In the genomic region with DNA sequence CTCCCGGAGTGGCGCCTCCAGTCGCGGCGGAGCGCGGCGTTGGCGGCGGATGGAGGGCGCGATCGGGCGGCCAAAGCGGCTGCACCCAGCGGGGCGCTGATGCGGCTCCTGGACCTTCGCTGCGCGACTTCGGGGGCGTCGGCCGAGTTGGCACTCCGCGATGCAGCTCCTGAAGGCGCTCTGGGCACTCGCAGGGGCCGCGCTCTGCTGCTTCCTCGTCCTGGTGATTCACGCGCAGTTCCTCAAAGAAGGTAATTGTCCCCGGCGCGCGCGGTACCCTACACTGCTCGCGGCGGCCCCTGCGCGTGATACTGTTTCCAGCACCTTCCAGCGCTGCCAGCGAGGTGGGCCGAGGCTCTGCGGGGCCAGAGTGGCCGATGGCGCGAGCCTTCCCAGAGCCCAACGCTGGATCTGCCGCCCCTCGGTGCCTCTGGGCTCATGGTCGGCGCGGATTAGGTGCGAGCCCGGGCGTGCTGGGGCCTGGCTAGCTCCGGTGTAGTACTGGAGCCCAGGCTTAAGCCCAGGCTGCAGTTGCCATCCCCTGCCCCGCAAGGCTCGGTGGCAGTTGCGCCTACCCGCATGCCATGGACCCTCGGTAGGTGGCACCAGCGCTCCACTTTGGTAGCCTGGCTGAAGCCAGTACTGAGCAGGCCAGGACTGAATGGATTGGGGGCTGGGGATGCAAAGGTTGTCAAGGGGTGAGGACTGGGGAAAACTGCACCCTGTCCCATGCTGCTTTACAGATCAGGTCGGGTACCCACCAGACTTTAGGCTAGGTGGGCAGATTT, we compare ENCODE assay signal across 8 mouse cellular contexts.
DNase-seq lines count a peak whose midpoint lies in the region; ATAC-seq and TF ChIP-seq lines count a peak whose summit lies in the region.

No protein-coding gene starts in this region.

- TF ChIP-seq CTCF in cortical plate, adult 2 months (IDR thresholded peaks at IDR 0.05; ENCODE audit: extremely low read depth, insufficient read depth, low read length): peak; percentile 92
- TF ChIP-seq CTCF in lung, postnatal 0 days (IDR thresholded peaks at IDR 0.05): peak; percentile 93

- WGBS in hindbrain, embryonic 15.5 days: under 1% methylated on average over 63 of the region's 68 CpGs
- WGBS in lung, postnatal 0 days: under 1% methylated on average over 59 of the region's 68 CpGs

- no peak for TF ChIP-seq EP300 in lung, postnatal 0 days (IDR thresholded peaks at IDR 0.05)

- peak; percentile 92 to 97 for DNase-seq in adrenal gland, adult (ENCODE audit: inconsistent age in 2 of 2, low spot score in 1 of 2)
- peak; percentile 53 to 59 for DNase-seq in gastrocnemius, adult 8-10 months (ENCODE audit: low spot score in 2 of 2)
- DNase-seq in layer of hippocampus, postnatal 36 days: peak; percentile 91 to 92
- DNase-seq in lung, postnatal 0 days (ENCODE audit: low spot score): peak; percentile 68
- DNase-seq in retina, postnatal 7 days (ENCODE audit: low read depth, low spot score): peak; percentile 84

- H3K4me2 ChIP-seq in hindbrain, embryonic 15.5 days: peak overlapping the region; percentile 94
- H3K4me2 ChIP-seq in lung, postnatal 0 days (replicated peaks; ENCODE audit: low read depth, low read length): peak overlapping the region; percentile 95

- H3K4me3 ChIP-seq in cortical plate, adult 2 months (ENCODE audit: insufficient read depth, low read length): peak overlapping the region; percentile 48
- peak overlapping the region; percentile 86 for H3K4me3 ChIP-seq in hindbrain, embryonic 15.5 days
- peak overlapping the region; percentile 49 for H3K4me3 ChIP-seq in lung, postnatal 0 days (ENCODE audit: low read depth, low read length)

- peak overlapping the region; percentile 91 for H3K9ac ChIP-seq in hindbrain, embryonic 15.5 days
- H3K9ac ChIP-seq in lung, postnatal 0 days (replicated peaks; ENCODE audit: low read depth): no peak overlapping the region

- H3K36me3 ChIP-seq in hindbrain, embryonic 15.5 days: no peaks in the 10 kb centered on the region
- no peaks in the 10 kb centered on the region for H3K36me3 ChIP-seq in lung, postnatal 0 days (ENCODE audit: insufficient read depth, low read length)

- H3K27ac ChIP-seq in cortical plate, adult 2 months (ENCODE audit: insufficient read depth, low read length): no peak overlapping the region
- peak overlapping the region; percentile 91 for H3K27ac ChIP-seq in hindbrain, embryonic 15.5 days (replicated peaks)
- H3K27ac ChIP-seq in lung, postnatal 0 days (ENCODE audit: low read length): no peak overlapping the region

- no peaks in the 10 kb centered on the region for H3K9me3 ChIP-seq in hindbrain, embryonic 15.5 days
- H3K9me3 ChIP-seq in lung, postnatal 0 days (ENCODE audit: low read length): no peaks in the 10 kb centered on the region

- TF ChIP-seq POLR2A in cortical plate, adult 2 months (IDR thresholded peaks at IDR 0.05; ENCODE audit: extremely low read depth, insufficient read depth, low read length): no peak

- H3K4me1 ChIP-seq in cortical plate, adult 2 months (ENCODE audit: control insufficient read depth, insufficient read depth, low read length): peaks cover 8% of the 10 kb centered on the region
- H3K4me1 ChIP-seq in hindbrain, embryonic 15.5 days (replicated peaks): peaks cover 50% of the 10 kb centered on the region
- 0 out of 2 replicates have a peak, but pooled peaks cover 3% of the 10 kb centered on the region for H3K4me1 ChIP-seq in lung, postnatal 0 days (ENCODE audit: insufficient read depth, low read depth, low read length)

- ATAC-seq in hindbrain, embryonic 15.5 days (ENCODE audit: low FRiP score, low read depth): peak; percentile 90
- peak; percentile 63 for ATAC-seq in lung, postnatal 0 days
- no peak for ATAC-seq in megakaryocyte-erythroid progenitor cell, adult 5-6 weeks (replicated peaks; ENCODE audit: low FRiP score, low TSS enrichment, poor library complexity, severe bottlenecking)

- no peaks in the 10 kb centered on the region for H3K27me3 ChIP-seq in hindbrain, embryonic 15.5 days
- peaks cover 37% of the 10 kb centered on the region for H3K27me3 ChIP-seq in lung, postnatal 0 days (replicated peaks; ENCODE audit: insufficient read depth, low read length)
